Mouse (Mus musculus) hindbrain, embryonic 16.5 days (tissue): ENCODE results near the gene Fam172a. TPM values are rescaled to one million over a fixed set of nuclear protein-coding genes. Genes with fewer than 3 reads are reported as not detected.

Experiments used
- ATAC-seq: fragments of 200-750 bp; cut with Nextera tagmentation; 2 replicates; pipeline ENCODE4 v1.8.0; 2017; ENCODE audit warnings: moderate TSS enrichment, moderate library complexity
- H3K27ac ChIP-seq: fragments of 300-500 bp; sonication (generic); 2 replicates; pipeline ENCODE4 v1.5.1; 2014; ENCODE audit warnings: low read depth, mild to moderate bottlenecking, control low read depth, low read length, moderate library complexity
- H3K27me3 ChIP-seq: fragments of 300-500 bp; sonication (generic); replicated peaks from 2 replicates; pipeline ENCODE4 v1.6.1; 2014; ENCODE audit warnings: low read length; ENCODE audit not compliant: control insufficient read depth, insufficient read depth
- H3K36me3 ChIP-seq: fragments of 300-500 bp; sonication (generic); 2 replicates; pipeline ENCODE4 v1.6.1; 2014; ENCODE audit warnings: mild to moderate bottlenecking, low read length, moderate library complexity, mixed read lengths; ENCODE audit not compliant: control insufficient read depth, insufficient read depth
- H3K4me1 ChIP-seq: fragments of 300-500 bp; sonication (generic); 2 replicates; pipeline ENCODE4 v1.6.1; 2014; ENCODE audit warnings: low read depth, low read length; ENCODE audit not compliant: control insufficient read depth, insufficient read depth
- H3K4me2 ChIP-seq: fragments of 300-500 bp; sonication (generic); 2 replicates; pipeline ENCODE4 v1.6.1; 2014; ENCODE audit warnings: mild to moderate bottlenecking, low read length, control low read depth, moderate library complexity
- H3K4me3 ChIP-seq: fragments of 300-500 bp; sonication (generic); 2 replicates; pipeline ENCODE4 v1.5.1; 2014; ENCODE audit warnings: mild to moderate bottlenecking, low read length, control low read depth, moderate library complexity
- H3K9ac ChIP-seq: fragments of 300-500 bp; sonication (generic); 2 replicates; pipeline ENCODE4 v1.6.1; 2014; ENCODE audit warnings: low read depth, mild to moderate bottlenecking, control low read depth, low read length, moderate library complexity
- H3K9me3 ChIP-seq: fragments of 300-500 bp; sonication (generic); 2 replicates; pipeline ENCODE4 v1.6.1; 2014; ENCODE audit warnings: mild to moderate bottlenecking, low read length, moderate library complexity; ENCODE audit not compliant: control insufficient read depth
- WGBS: fragments of 180-500 bp; shearing (Covaris S2); extraction: QIAGEN DNeasy Blood & Tissue Kit; methylation state at CpG from one replicate; pipeline ENCODE4 v1.1.7; 2014; 5-methylcytosine and 5-hydroxymethylcytosine counted together
- polyA plus RNA-seq: library from polyadenylated mRNA; unstranded; fragments of >200 nt; fragmentation: Nextera tagmentation; extraction: Ambion mirVana; gene quantifications from 2 replicates; pipeline ENCODE4 v1.2.1, GENCODE M21; 2015

Fam172a gene
- polyA plus RNA-seq, 1 experiment from 2014 or later: 40.8 TPM

DNA sequence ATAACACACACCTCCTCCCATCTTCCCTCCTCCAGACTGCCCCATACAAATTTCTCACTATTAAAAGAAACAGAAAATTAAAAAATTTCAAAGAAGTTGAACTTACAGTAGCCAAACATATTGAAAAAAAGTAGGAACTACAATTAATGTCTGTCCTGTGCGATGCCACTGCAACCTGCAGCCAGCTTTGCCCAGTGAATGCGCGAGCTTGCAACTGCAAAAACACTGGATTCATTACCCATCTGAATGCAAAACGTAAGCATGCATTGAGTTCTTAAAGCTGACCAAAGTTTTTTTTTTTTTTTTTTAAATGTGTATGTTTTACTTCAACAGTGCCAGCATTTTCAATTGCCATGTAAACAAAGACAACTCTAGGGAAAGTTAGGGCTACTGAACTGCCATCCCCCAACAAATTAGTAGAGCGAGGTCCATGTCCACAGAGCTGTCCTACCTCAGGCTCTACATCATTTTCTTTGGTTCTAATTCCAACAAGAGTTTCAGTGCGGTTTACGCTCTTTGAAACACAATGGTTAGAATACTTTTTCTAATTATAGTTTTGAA, 494.5 kb downstream of the Fam172a start:
- Histone ChIP-seq H3K27ac (no peak overlapping the region; the same call in 1 of the 2 replicates), H3K4me2 (peak overlapping the region; percentile 64), H3K4me1 (peaks cover 3% of the 10 kb centered on the region), H3K36me3 (no peaks in the 10 kb centered on the region), H3K9me3 (no peaks in the 10 kb centered on the region), H3K4me3 (peak overlapping the region; percentile 44), H3K9ac (peak overlapping the region; percentile 47; the same call in 1 of the 2 replicates), H3K27me3 (no peaks in the 10 kb centered on the region)
- WGBS: 20% methylated on average over 7 of the region's 7 CpGs
- ATAC-seq: no peak

DNA sequence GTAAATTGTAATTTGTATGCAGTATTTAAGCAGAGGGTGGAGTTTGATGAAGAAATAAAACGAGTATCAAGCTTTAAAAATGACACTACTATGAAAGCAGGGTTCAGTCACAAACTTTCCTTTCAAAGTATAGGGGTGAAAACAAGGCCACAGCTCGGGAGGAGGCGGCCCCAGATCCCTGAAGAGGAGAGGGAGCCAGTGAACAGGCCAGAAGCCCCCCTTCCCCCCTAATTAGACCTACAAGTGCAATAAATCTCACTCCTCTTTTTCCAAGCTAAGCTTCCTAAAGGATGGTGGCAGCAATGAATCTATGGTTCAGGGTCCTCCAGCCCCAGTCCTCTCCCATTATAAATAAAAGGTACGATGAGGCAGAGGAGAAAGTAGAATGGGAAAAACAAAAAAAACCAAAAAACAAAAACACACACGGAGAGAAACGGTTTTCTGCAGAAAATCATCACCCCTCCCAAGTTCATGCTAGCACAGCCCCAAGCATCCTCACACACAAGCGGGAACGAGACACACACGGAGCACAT, 495.5 kb downstream of the Fam172a start:
- ATAC-seq: no peak
- peak overlapping the region; percentile 80 for H3K4me3 ChIP-seq
- H3K4me2 ChIP-seq: peak overlapping the region; percentile 69
- H3K4me1 ChIP-seq: no peaks in the 10 kb centered on the region
- no peaks in the 10 kb centered on the region for H3K9me3 ChIP-seq
- no peaks in the 10 kb centered on the region for H3K36me3 ChIP-seq
- no peaks in the 10 kb centered on the region for H3K27me3 ChIP-seq
- H3K27ac ChIP-seq: peak overlapping the region; percentile 99
- under 1% methylated on average over 9 of the region's 9 CpGs for WGBS
- H3K9ac ChIP-seq: peak overlapping the region; percentile 96

DNA sequence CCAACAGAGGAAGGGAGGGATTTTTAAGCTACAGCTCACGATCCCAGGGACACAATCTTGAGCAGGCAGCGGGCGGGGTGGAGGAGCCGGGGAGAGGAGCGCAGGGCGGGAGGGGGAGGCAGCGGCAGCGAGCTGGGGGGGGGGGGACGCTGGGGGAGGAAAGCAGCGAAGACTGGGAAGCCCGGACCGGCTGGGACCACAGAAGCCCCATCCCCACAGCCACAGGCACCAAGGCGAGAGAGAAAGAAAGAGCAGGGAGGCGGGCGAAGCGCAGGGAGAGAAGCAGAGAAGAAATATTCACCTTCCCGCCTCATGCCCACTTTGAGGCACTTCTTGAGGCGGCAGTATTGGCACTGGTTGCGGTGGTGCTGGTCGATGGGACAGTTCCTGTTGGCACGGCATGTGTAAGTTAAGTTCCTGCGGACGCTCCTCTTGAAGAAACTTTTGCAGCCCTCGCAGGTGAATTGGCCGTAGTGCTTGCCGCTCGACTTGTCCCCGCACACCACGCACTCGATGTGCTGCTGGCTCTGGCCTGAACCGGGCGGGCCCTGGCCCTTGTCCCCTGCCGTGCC, 496.1 kb downstream of the Fam172a start:
- Histone ChIP-seq H3K27me3 (no peaks in the 10 kb centered on the region), H3K36me3 (no peaks in the 10 kb centered on the region)
- ATAC-seq: no peak

DNA sequence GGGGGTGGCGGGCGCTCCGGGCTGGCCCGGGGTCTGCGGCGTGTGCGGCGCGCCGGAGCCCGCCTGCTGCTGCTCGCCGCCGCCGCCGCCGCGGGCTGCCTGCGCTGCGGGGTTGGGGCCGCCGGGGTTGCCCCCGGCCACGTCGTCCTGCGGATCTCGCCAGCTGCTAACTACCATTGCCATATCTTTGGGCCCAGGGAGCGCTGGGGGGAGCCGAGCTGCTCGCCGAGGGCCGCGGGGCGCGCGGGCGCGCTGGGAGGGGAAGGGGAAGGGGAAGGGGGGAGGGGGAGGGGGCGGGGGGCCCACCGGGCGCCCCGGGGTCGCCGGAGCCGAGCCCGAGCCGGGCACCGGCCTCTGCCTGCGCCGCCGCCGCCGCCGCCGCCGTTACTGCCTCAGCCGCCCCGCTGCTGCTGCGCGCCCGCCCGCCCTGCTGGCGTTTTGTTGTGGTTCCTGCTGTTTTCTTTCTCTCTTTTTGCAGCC, 496.6 kb downstream of the Fam172a start:
- no peaks in the 10 kb centered on the region for H3K9me3 ChIP-seq
- 0% methylated on average over 3 of the region's 63 CpGs for WGBS
- H3K4me1 ChIP-seq: no peaks in the 10 kb centered on the region
- peak overlapping the region; percentile 99 for H3K27ac ChIP-seq
- peak overlapping the region; percentile 69 for H3K4me2 ChIP-seq
- no peak for ATAC-seq
- no peaks in the 10 kb centered on the region for H3K36me3 ChIP-seq
- no peaks in the 10 kb centered on the region for H3K27me3 ChIP-seq
- peak overlapping the region; percentile 80 for H3K4me3 ChIP-seq
- peak overlapping the region; percentile 96 for H3K9ac ChIP-seq

More for the DNA sequence above, 496.1 kb downstream of the Fam172a start:
- Histone ChIP-seq H3K4me3 (peak overlapping the region; percentile 80), H3K9ac (peak overlapping the region; percentile 96), H3K9me3 (no peaks in the 10 kb centered on the region), H3K4me1 (no peaks in the 10 kb centered on the region), H3K4me2 (peak overlapping the region; percentile 69), H3K27ac (peak overlapping the region; percentile 99)
- under 1% methylated on average over 31 of the region's 33 CpGs for WGBS

DNA sequence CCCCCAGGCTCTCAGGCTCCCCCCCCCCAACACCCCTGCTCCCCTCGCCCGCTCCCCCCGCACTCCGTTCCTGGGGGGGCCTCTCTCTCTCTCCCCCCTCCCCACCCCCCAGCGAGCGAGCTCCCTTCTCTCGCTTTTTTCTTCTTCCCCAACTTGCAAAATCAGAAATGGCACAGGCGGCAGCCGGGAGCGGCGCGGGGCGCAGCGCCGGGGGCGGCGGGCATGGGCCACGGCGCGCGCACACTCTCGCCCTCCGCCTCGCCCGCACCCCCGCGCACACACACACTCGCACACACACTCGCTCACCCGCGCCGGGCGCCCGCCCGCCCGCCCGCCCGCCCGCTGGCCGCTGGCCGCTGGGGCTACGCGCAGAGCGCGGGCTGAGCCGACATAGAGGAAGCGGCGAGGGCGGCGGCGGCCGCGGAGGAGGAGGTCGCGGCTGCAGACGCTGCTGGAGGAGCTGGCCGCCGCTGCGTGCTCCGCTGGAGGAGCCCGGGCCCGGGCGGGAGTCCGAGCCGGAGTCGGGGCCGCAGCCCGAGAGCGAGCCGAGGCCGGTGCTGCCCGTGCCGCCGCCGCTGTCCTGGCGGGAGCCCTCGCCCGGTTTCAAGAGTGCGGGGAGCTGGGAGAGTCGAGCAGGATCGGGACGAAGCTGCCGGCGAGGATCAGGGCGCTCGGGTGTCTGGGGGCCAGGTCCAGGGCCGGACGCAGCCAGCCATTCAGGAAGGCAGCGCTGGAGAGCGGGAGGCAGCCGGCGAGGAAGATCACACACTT, 497.2 kb downstream of the Fam172a start:
- H3K4me2 ChIP-seq: peak overlapping the region; percentile 69
- H3K9ac ChIP-seq: peak overlapping the region; percentile 96
- peak overlapping the region; percentile 80 for H3K4me3 ChIP-seq
- H3K27me3 ChIP-seq: no peaks in the 10 kb centered on the region
- H3K4me1 ChIP-seq: peaks cover 2% of the 10 kb centered on the region
- H3K36me3 ChIP-seq: no peaks in the 10 kb centered on the region
- under 1% methylated on average over 71 of the region's 92 CpGs for WGBS
- H3K9me3 ChIP-seq: no peaks in the 10 kb centered on the region
- peak overlapping the region; percentile 99 for H3K27ac ChIP-seq
- ATAC-seq: peak; percentile 0; the same call in 1 of the 2 replicates

DNA sequence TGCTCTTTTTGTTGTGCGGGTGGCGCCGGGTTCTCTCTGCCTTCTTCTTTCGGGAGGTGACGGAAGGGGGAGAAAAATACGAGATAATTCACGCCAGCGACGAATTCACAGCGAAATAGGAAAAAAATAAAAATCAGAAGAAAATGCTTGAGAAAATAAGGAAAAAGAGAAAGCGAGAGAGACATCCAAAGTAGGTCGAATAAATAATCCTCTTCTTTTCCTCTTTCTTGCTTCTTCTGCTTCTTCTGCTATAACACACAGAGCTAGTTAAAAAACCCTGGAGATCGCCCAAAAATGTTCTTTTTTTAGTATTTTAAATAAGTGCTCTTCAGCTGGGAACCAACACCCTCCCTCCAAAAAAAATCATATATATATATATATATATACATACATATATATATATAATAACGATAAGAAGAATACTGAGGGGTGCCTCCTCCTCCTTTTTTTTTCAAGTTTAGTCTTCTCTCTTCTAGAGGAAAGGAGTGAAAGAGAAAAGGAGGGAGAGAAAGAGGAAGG, 497.9 kb downstream of the Fam172a start, which contains the start of gene Nr2f1:
TSS of gene Nr2f1 (minus strand) at position 116 of the 519 bp plus-strand sequence.
- H3K4me2 ChIP-seq: peak within 1 kb of the TSS; percentile 69
- H3K4me3 ChIP-seq: peak within 1 kb of the TSS; percentile 80
- under 1% methylated on average over 14 of the region's 14 CpGs for WGBS
- H3K9ac ChIP-seq: peak within 1 kb of the TSS; percentile 96
- no peak for ATAC-seq
- H3K27me3 ChIP-seq: no peaks in the 10 kb centered on the region
- H3K27ac ChIP-seq: peak within 1 kb of the TSS; percentile 99
- no peaks in the 10 kb centered on the region for H3K9me3 ChIP-seq
- H3K4me1 ChIP-seq: peaks cover 9% of the 10 kb centered on the region
- H3K36me3 ChIP-seq: no peaks in the 10 kb centered on the region

DNA sequence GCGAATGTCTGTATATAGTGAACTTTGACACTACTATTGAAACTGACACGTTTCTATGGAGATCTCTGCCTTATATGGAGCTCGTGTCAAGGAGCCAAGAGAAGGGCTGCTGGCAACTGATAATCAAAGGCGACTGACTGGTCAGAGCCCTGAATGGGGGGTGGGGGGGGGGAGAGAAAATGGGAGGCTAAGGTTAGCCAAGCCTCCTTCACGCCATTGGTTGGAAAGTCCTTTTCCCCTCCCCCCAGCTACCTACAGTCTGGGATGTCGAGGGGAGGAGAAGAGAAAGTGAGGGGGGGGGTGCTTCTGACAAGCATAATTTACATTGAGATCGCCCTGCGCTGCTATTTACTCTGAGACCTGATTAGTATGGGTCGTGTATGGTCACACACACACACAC, 498.6 kb downstream of the Fam172a start:
- Histone ChIP-seq H3K27ac (peak overlapping the region; percentile 99), H3K4me1 (peaks cover 10% of the 10 kb centered on the region), H3K9me3 (no peaks in the 10 kb centered on the region), H3K27me3 (no peaks in the 10 kb centered on the region), H3K9ac (peak overlapping the region; percentile 38), H3K4me2 (peak overlapping the region; percentile 69), H3K36me3 (no peaks in the 10 kb centered on the region), H3K4me3 (peak overlapping the region; percentile 80)
- ATAC-seq: peak; percentile 68
- WGBS: 0% methylated on average over 9 of the region's 9 CpGs

DNA sequence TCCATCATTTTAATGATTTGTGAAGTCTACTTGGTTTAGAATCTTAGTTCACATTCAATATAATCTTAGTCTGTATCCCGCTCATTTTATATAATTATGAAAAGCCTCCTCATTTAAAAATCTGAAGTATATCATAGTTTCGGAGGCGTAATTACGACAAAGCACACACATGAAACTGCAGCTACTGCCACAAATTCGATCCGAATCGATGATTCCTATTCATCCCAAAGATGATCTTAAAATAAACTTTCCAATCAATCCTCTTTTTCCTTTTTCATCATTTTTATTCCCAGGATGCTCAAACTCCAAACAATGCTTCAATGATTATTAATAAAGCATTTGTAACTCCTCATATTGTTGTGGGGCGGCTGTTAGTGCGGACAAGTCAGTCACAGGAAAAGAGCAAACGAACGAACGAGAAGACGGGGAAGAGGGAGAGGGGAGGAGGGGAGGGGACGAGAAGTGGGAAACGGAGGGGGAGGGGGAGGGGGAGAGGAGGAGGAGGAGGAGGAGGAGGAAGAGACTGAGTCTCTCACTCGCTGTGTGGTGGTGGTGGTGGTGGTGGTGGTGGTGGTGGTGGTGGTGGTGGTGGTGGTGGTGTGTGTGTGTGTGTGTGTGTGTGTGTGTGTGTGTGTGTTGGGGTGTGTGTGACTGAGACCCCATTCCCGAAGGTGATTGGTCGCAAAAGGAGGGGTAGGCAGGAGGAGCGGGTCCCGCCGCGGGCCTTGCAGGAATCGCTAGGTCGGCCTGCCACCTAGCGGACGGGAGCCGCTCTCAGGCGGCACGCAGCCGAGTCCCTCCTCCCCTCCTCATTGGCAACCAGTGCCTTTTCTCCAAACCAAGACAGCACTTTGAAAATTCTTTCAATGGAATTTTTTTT, 499.4 kb downstream of the Fam172a start:
- WGBS: under 1% methylated on average over 30 of the region's 30 CpGs
- H3K36me3 ChIP-seq: no peaks in the 10 kb centered on the region
- peak overlapping the region; percentile 98 for H3K27ac ChIP-seq
- H3K27me3 ChIP-seq: no peaks in the 10 kb centered on the region
- H3K9me3 ChIP-seq: no peaks in the 10 kb centered on the region
- peak overlapping the region; percentile 69 for H3K4me2 ChIP-seq
- H3K9ac ChIP-seq: peak overlapping the region; percentile 91
- H3K4me1 ChIP-seq: peaks cover 10% of the 10 kb centered on the region
- peak overlapping the region; percentile 80 for H3K4me3 ChIP-seq
- peak; percentile 74 for ATAC-seq
